Mouse (Mus musculus): ENCODE measurements around the gene Gtf2a2. TPM values are rescaled to one million over a fixed set of nuclear protein-coding genes. Genes with fewer than 3 reads are reported as not detected.

Gene Gtf2a2
- polyA plus RNA-seq (2015; fragmentation: Nextera tagmentation; extraction: Ambion mirVana), result 208 and 210 TPM in 2 replicates

- H3K9me3 ChIP-seq, result no peaks in the 10 kb centered on the region
- no peaks in the 10 kb centered on the region for H3K27me3 ChIP-seq
- H3K36me3 ChIP-seq, result peaks cover 31% of the 10 kb centered on the region
- ATAC-seq (replicated peaks), result peak; percentile 96
- H3K4me3 ChIP-seq, result peak within 1 kb of the TSS; percentile 74
- peak within 1 kb of the TSS; percentile 88 for H3K27ac ChIP-seq (replicated peaks)
- WGBS, result under 1% methylated on average over 57 of the region's 57 CpGs
- H3K9ac ChIP-seq (replicated peaks), result peak within 1 kb of the TSS; percentile 84
- peaks cover 23% of the 10 kb centered on the region for H3K4me1 ChIP-seq
- H3K4me2 ChIP-seq (replicated peaks), result peak within 1 kb of the TSS; percentile 58
These were observed at the start of gene Gtf2a2 for GRCm38 (mm10) chr9:70012408-70012901. TSS of gene Gtf2a2 (plus strand) at chr9:70012550.

GRCm38 (mm10) chr9:69964370-69964769, 48.0 kb upstream of the Gtf2a2 start:
- Histone ChIP-seq H3K9me3 (no peaks in the 10 kb centered on the region), H3K4me3 (no peak overlapping the region), H3K4me2 (replicated peaks) (no peak overlapping the region), H3K27me3 (no peaks in the 10 kb centered on the region), H3K4me1 (no peaks in the 10 kb centered on the region), H3K36me3 (no peaks in the 10 kb centered on the region), H3K9ac (replicated peaks) (no peak overlapping the region), H3K27ac (replicated peaks) (no peak overlapping the region)
- WGBS, result 74% methylated on average over 3 of the region's 3 CpGs
- no peak for ATAC-seq (replicated peaks)

GRCm38 (mm10) chr9:69985526-69985925, 26.8 kb upstream of the Gtf2a2 start:
- no peak for ATAC-seq (replicated peaks)
- Histone ChIP-seq H3K27me3 (no peaks in the 10 kb centered on the region), H3K4me2 (replicated peaks) (no peak overlapping the region), H3K27ac (replicated peaks) (no peak overlapping the region), H3K4me3 (no peak overlapping the region), H3K9ac (replicated peaks) (no peak overlapping the region), H3K36me3 (no peaks in the 10 kb centered on the region), H3K4me1 (peaks cover 3% of the 10 kb centered on the region), H3K9me3 (no peaks in the 10 kb centered on the region)
- WGBS, result 70% methylated on average over 1 of the region's 1 CpGs

- Histone ChIP-seq H3K9ac (replicated peaks) (no peak overlapping the region), H3K36me3 (no peaks in the 10 kb centered on the region), H3K4me2 (replicated peaks) (no peak overlapping the region), H3K4me3 (no peak overlapping the region), H3K9me3 (no peaks in the 10 kb centered on the region), H3K4me1 (peaks cover 8% of the 10 kb centered on the region), H3K27me3 (no peaks in the 10 kb centered on the region), H3K27ac (replicated peaks) (no peak overlapping the region)
- WGBS, result 85% methylated on average over 10 of the region's 10 CpGs
- no peak for ATAC-seq (replicated peaks)
These were observed 26.3 kb upstream of the Gtf2a2 start for GRCm38 (mm10) chr9:69986063-69986462.

- no peak for ATAC-seq (replicated peaks)
- 83% methylated on average over 5 of the region's 5 CpGs for WGBS
- no peak overlapping the region for H3K9ac ChIP-seq (replicated peaks)
- H3K4me3 ChIP-seq, result no peak overlapping the region
- H3K4me1 ChIP-seq, result peaks cover 13% of the 10 kb centered on the region
- no peaks in the 10 kb centered on the region for H3K36me3 ChIP-seq
- H3K4me2 ChIP-seq (replicated peaks), result no peak overlapping the region
- no peaks in the 10 kb centered on the region for H3K9me3 ChIP-seq
- H3K27ac ChIP-seq (replicated peaks), result no peak overlapping the region
- no peaks in the 10 kb centered on the region for H3K27me3 ChIP-seq
These were observed 25.8 kb upstream of the Gtf2a2 start for GRCm38 (mm10) chr9:69986571-69986970.

GRCm38 (mm10) chr9:69987579-69987978, 24.8 kb upstream of the Gtf2a2 start:
- no peak overlapping the region for H3K4me2 ChIP-seq (replicated peaks)
- WGBS, result 1% methylated on average over 3 of the region's 3 CpGs

GRCm38 (mm10) chr9:69988706-69989302, 23.5 kb upstream of the Gtf2a2 start:
- H3K4me2 ChIP-seq (replicated peaks), result peak overlapping the region; percentile 47
- H3K4me1 ChIP-seq, result peaks cover 30% of the 10 kb centered on the region
- peak overlapping the region; percentile 90 for H3K27ac ChIP-seq (replicated peaks)
- H3K9me3 ChIP-seq, result no peaks in the 10 kb centered on the region
- WGBS, result 39% methylated on average over 16 of the region's 16 CpGs
- peak overlapping the region; percentile 96 for H3K9ac ChIP-seq (replicated peaks)
- H3K36me3 ChIP-seq, result no peaks in the 10 kb centered on the region
- H3K4me3 ChIP-seq, result peak overlapping the region; percentile 84
- H3K27me3 ChIP-seq, result no peaks in the 10 kb centered on the region
- no peak for ATAC-seq (replicated peaks)

More at GRCm38 (mm10) chr9:69987579-69987978, 24.8 kb upstream of the Gtf2a2 start:
- H3K9ac ChIP-seq (replicated peaks), result no peak overlapping the region
- no peak overlapping the region for H3K27ac ChIP-seq (replicated peaks)
- no peaks in the 10 kb centered on the region for H3K9me3 ChIP-seq
- no peak overlapping the region for H3K4me3 ChIP-seq
- peaks cover 23% of the 10 kb centered on the region for H3K4me1 ChIP-seq
- no peaks in the 10 kb centered on the region for H3K36me3 ChIP-seq
- no peak for ATAC-seq (replicated peaks)
- H3K27me3 ChIP-seq, result no peaks in the 10 kb centered on the region

- peak within 1 kb of the TSS; percentile 47 for H3K4me2 ChIP-seq (replicated peaks)
- whole genome bisulfite sequencing, result under 1% methylated on average over 76 of the region's 76 CpGs
- peak; percentile 95 for ATAC-seq (replicated peaks)
- no peaks in the 10 kb centered on the region for H3K27me3 ChIP-seq
- H3K9ac ChIP-seq (replicated peaks), result peak within 1 kb of the TSS; percentile 96
- H3K4me3 ChIP-seq, result peak within 1 kb of the TSS; percentile 84
- H3K9me3 ChIP-seq, result no peaks in the 10 kb centered on the region
- peak within 1 kb of the TSS; percentile 90 for H3K27ac ChIP-seq (replicated peaks)
- peaks cover 33% of the 10 kb centered on the region for H3K4me1 ChIP-seq
- H3K36me3 ChIP-seq, result no peaks in the 10 kb centered on the region
These were observed 22.8 kb upstream of the Gtf2a2 start, which contains the start of gene Bnip2 for GRCm38 (mm10) chr9:69989303-69990121. TSS of gene Bnip2 (plus strand) at chr9:69989466.

- no peaks in the 10 kb centered on the region for H3K36me3 ChIP-seq
- 13% methylated on average over 5 of the region's 5 CpGs for WGBS
- H3K4me1 ChIP-seq, result peaks cover 33% of the 10 kb centered on the region
- 0 out of 2 replicates have a peak overlapping the region, but pooled peaks have one; percentile 90 for H3K27ac ChIP-seq (replicated peaks)
- no peaks in the 10 kb centered on the region for H3K27me3 ChIP-seq
- no peaks in the 10 kb centered on the region for H3K9me3 ChIP-seq
- peak overlapping the region; percentile 47 for H3K4me2 ChIP-seq (replicated peaks)
- H3K4me3 ChIP-seq, result peak overlapping the region; percentile 84
- H3K9ac ChIP-seq (replicated peaks), result peak overlapping the region; percentile 96
- ATAC-seq (replicated peaks), result no peak
These were observed 22.0 kb upstream of the Gtf2a2 start for GRCm38 (mm10) chr9:69990346-69990745.

GRCm38 (mm10) chr9:69992841-69993277, 19.5 kb upstream of the Gtf2a2 start:
- ATAC-seq (replicated peaks), result no peak
- Histone ChIP-seq H3K27me3 (no peaks in the 10 kb centered on the region), H3K27ac (replicated peaks) (no peak overlapping the region), H3K4me3 (no peak overlapping the region), H3K9ac (replicated peaks) (no peak overlapping the region), H3K9me3 (no peaks in the 10 kb centered on the region), H3K36me3 (peaks cover 18% of the 10 kb centered on the region), H3K4me1 (peaks cover 33% of the 10 kb centered on the region), H3K4me2 (replicated peaks) (no peak overlapping the region)
- 88% methylated on average over 5 of the region's 5 CpGs for WGBS

- ATAC-seq (replicated peaks), result no peak
- H3K4me3 ChIP-seq, result no peak overlapping the region
- H3K9me3 ChIP-seq, result no peaks in the 10 kb centered on the region
- H3K27ac ChIP-seq (replicated peaks), result no peak overlapping the region
- peaks cover 33% of the 10 kb centered on the region for H3K4me1 ChIP-seq
- H3K4me2 ChIP-seq (replicated peaks), result no peak overlapping the region
- peaks cover 25% of the 10 kb centered on the region for H3K36me3 ChIP-seq
- no peak overlapping the region for H3K9ac ChIP-seq (replicated peaks)
- H3K27me3 ChIP-seq, result no peaks in the 10 kb centered on the region
- 90% methylated on average over 1 of the region's 1 CpGs for WGBS
These were observed 18.9 kb upstream of the Gtf2a2 start for GRCm38 (mm10) chr9:69993479-69993878.

- peaks cover 33% of the 10 kb centered on the region for H3K4me1 ChIP-seq
- no peak overlapping the region for H3K4me3 ChIP-seq
- H3K9ac ChIP-seq (replicated peaks), result no peak overlapping the region
- H3K36me3 ChIP-seq, result peaks cover 35% of the 10 kb centered on the region
- H3K27ac ChIP-seq (replicated peaks), result no peak overlapping the region
- ATAC-seq (replicated peaks), result no peak
- no peaks in the 10 kb centered on the region for H3K27me3 ChIP-seq
- H3K4me2 ChIP-seq (replicated peaks), result no peak overlapping the region
- no peaks in the 10 kb centered on the region for H3K9me3 ChIP-seq
- 95% methylated on average over 5 of the region's 5 CpGs for WGBS
These were observed 17.8 kb upstream of the Gtf2a2 start for GRCm38 (mm10) chr9:69994547-69994946.

Data from forebrain, embryonic 15.5 days (tissue).